Mouse (Mus musculus) lung, postnatal 0 days (tissue): Measurements from ENCODE around the gene Atg13. TPM values are rescaled to one million over a fixed set of nuclear protein-coding genes. Genes with fewer than 3 reads are reported as not detected.

ENCODE experiments used
- ATAC-seq: fragments of 200-750 bp; cut with Nextera tagmentation; 2 replicates; pipeline ENCODE4 v1.8.0; 2017; ENCODE audit warnings: moderate library complexity
- DNase-seq: peaks from one replicate; pipeline ENCODE4 v3.0.0-alpha.2; 2016; ENCODE audit warnings: low spot score
- H3K27ac ChIP-seq: fragments of 300-500 bp; sonication (generic); 2 replicates; pipeline ENCODE4 v1.5.1; 2014; ENCODE audit warnings: antibody characterized with exemption, mild to moderate bottlenecking, low read length, mixed read lengths
- H3K27me3 ChIP-seq: fragments of 300-500 bp; sonication (generic); replicated peaks from 2 replicates; pipeline ENCODE4 v1.6.1; 2014; ENCODE audit warnings: low read length, mixed read lengths; ENCODE audit not compliant: insufficient read depth
- H3K36me3 ChIP-seq: fragments of 300-500 bp; sonication (generic); 2 replicates; pipeline ENCODE4 v1.6.1; 2014; ENCODE audit warnings: low read length, mixed read lengths; ENCODE audit not compliant: insufficient read depth
- H3K4me1 ChIP-seq: fragments of 300-500 bp; sonication (generic); 2 replicates; pipeline ENCODE4 v1.6.1; 2014; ENCODE audit warnings: antibody characterized with exemption, low read depth, low read length, mixed read lengths; ENCODE audit not compliant: insufficient read depth
- H3K4me2 ChIP-seq: fragments of 300-500 bp; sonication (generic); replicated peaks from 2 replicates; pipeline ENCODE4 v1.6.1; 2014; ENCODE audit warnings: low read depth, mild to moderate bottlenecking, low read length, moderate library complexity, mixed read lengths
- H3K4me3 ChIP-seq: fragments of 300-500 bp; sonication (generic); 2 replicates; pipeline ENCODE4 v1.5.1; 2014; ENCODE audit warnings: low read depth, low read length
- H3K9ac ChIP-seq: fragments of 300-500 bp; sonication (generic); replicated peaks from 2 replicates; pipeline ENCODE4 v1.6.1; 2014; ENCODE audit warnings: low read depth, mild to moderate bottlenecking
- H3K9me3 ChIP-seq: fragments of 300-500 bp; sonication (generic); 2 replicates; pipeline ENCODE4 v1.6.1; 2016; ENCODE audit warnings: low read length, mixed read lengths
- CTCF ChIP-seq: IDR thresholded peaks from 2 replicates; pipeline ENCODE4 v1.5.1; 2016; ENCODE audit warnings: antibody characterized with exemption, mild to moderate bottlenecking
- EP300 ChIP-seq: IDR thresholded peaks from 2 replicates; pipeline ENCODE4 v1.6.1; 2016; ENCODE audit warnings: antibody characterized with exemption, mild to moderate bottlenecking, control low read depth
- WGBS: fragments of 180-500 bp; shearing (Covaris S2); extraction: QIAGEN DNeasy Blood & Tissue Kit; methylation state at CpG from one replicate; pipeline ENCODE4 v1.1.7; 2014; 5-methylcytosine and 5-hydroxymethylcytosine counted together
- polyA plus RNA-seq: library from polyadenylated mRNA; unstranded; fragments of >200 nt; fragmentation: Nextera tagmentation; extraction: Ambion mirVana; gene quantifications from 2 replicates; pipeline ENCODE4 v1.2.1, GENCODE M21; 2015

Atg13 gene
- polyA plus RNA-seq, 1 experiment from 2014 or later = 26.2 TPM

GRCm38 (mm10) chr2:91664780-91665179, 45.6 kb downstream of the Atg13 start:
- DNase-seq (no peak), ATAC-seq (no peak)
- Histone ChIP-seq H3K4me2 (no peak overlapping the region), H3K36me3 (peaks cover 61% of the 10 kb centered on the region), H3K4me3 (no peak overlapping the region), H3K27me3 (no peaks in the 10 kb centered on the region), H3K9ac (no peak overlapping the region), H3K9me3 (no peaks in the 10 kb centered on the region), H3K4me1 (no peaks in the 10 kb centered on the region), H3K27ac (no peak overlapping the region)
- TF ChIP-seq CTCF (no peak), EP300 (no peak)

- no peak for DNase-seq
- Histone ChIP-seq H3K27me3 (no peaks in the 10 kb centered on the region), H3K4me3 (no peak overlapping the region), H3K4me1 (0 out of 2 replicates have a peak, but pooled peaks cover 3% of the 10 kb centered on the region), H3K27ac (no peak overlapping the region), H3K9ac (no peak overlapping the region), H3K36me3 (peaks cover 64% of the 10 kb centered on the region), H3K9me3 (no peaks in the 10 kb centered on the region), H3K4me2 (no peak overlapping the region)
- TF ChIP-seq CTCF = no peak
- no peak for TF ChIP-seq EP300
- WGBS = 87% methylated on average over 6 of the region's 6 CpGs
- ATAC-seq = no peak
These were observed 49.4 kb downstream of the Atg13 start for GRCm38 (mm10) chr2:91660981-91661380.

GRCm38 (mm10) chr2:91659657-91660056, 50.7 kb downstream of the Atg13 start:
- Histone ChIP-seq H3K27ac (no peak overlapping the region), H3K27me3 (no peaks in the 10 kb centered on the region), H3K4me3 (no peak overlapping the region), H3K9me3 (no peaks in the 10 kb centered on the region), H3K4me1 (peaks cover 12% of the 10 kb centered on the region; the same call in 1 of the 2 replicates), H3K9ac (no peak overlapping the region), H3K4me2 (no peak overlapping the region), H3K36me3 (peaks cover 77% of the 10 kb centered on the region)
- 95% methylated on average over 8 of the region's 8 CpGs for WGBS
- ATAC-seq (no peak), DNase-seq (no peak)
- TF ChIP-seq CTCF (no peak), EP300 (no peak)

- H3K9ac ChIP-seq = no peak overlapping the region
- DNase-seq = peak; percentile 85
- no peak overlapping the region for H3K4me2 ChIP-seq
- peak; percentile 74 for TF ChIP-seq CTCF
- TF ChIP-seq EP300 = peak; percentile 58; the same call in 1 of the 2 replicates
- no peak overlapping the region for H3K4me3 ChIP-seq
- no peaks in the 10 kb centered on the region for H3K27me3 ChIP-seq
- WGBS = 46% methylated on average over 8 of the region's 8 CpGs
- H3K4me1 ChIP-seq = peaks cover 16% of the 10 kb centered on the region; the same call in 1 of the 2 replicates
- peak; percentile 84 for ATAC-seq
- H3K9me3 ChIP-seq = no peaks in the 10 kb centered on the region
- H3K27ac ChIP-seq = peak overlapping the region; percentile 86
- peaks cover 63% of the 10 kb centered on the region for H3K36me3 ChIP-seq
These were observed 53.6 kb downstream of the Atg13 start for GRCm38 (mm10) chr2:91656774-91657173.

GRCm38 (mm10) chr2:91655827-91656226, 54.5 kb downstream of the Atg13 start:
- peaks cover 53% of the 10 kb centered on the region for H3K36me3 ChIP-seq

DNA sequence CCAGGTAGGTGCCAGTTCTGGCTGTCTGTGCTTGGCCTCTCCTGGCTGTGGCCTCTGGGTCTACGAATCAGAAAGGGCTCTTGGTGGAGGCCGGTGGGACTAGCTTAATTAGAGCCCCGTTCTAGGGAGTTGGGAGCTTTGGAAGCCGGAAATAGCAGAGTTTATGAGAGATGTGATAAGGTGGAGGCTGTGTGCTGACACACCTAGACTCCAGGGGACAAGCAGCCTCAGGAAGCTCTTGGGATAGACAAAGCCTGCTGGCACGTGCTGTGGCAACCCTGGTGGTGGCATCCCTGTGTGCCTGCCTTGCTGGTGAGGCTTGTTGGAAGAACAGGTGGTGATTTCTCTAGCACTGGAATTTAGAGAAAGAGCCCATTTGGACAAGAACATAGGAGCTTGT, 55.0 kb downstream of the Atg13 start:
- no peak overlapping the region for H3K4me2 ChIP-seq
- no peak overlapping the region for H3K4me3 ChIP-seq
- no peak for DNase-seq
- peaks cover 18% of the 10 kb centered on the region; the same call in 1 of the 2 replicates for H3K4me1 ChIP-seq
- 0 out of 2 replicates have a peak overlapping the region, but pooled peaks have one; percentile 19 for H3K9ac ChIP-seq
- ATAC-seq = no peak
- TF ChIP-seq CTCF (no peak), EP300 (no peak)
- no peaks in the 10 kb centered on the region for H3K27me3 ChIP-seq
- H3K27ac ChIP-seq = peak overlapping the region; percentile 86
- H3K9me3 ChIP-seq = no peaks in the 10 kb centered on the region
- H3K36me3 ChIP-seq = peaks cover 51% of the 10 kb centered on the region
- 67% methylated on average over 5 of the region's 5 CpGs for WGBS

More at GRCm38 (mm10) chr2:91655827-91656226, 54.5 kb downstream of the Atg13 start:
- TF ChIP-seq CTCF = no peak
- TF ChIP-seq EP300 = peak; percentile 41; the same call in 1 of the 2 replicates
- no peaks in the 10 kb centered on the region for H3K9me3 ChIP-seq
- 0 out of 2 replicates have a peak overlapping the region, but pooled peaks have one; percentile 19 for H3K9ac ChIP-seq
- H3K4me1 ChIP-seq = peaks cover 18% of the 10 kb centered on the region; the same call in 1 of the 2 replicates
- H3K27me3 ChIP-seq = no peaks in the 10 kb centered on the region
- ATAC-seq (peak; percentile 76), DNase-seq (peak; percentile 84)
- H3K27ac ChIP-seq = peak overlapping the region; percentile 86
- H3K4me3 ChIP-seq = no peak overlapping the region
- WGBS = 35% methylated on average over 6 of the region's 6 CpGs
- H3K4me2 ChIP-seq = peak overlapping the region; percentile 27; the same call in 1 of the 2 replicates
